Mouse (Mus musculus): ENCODE results near the gene Wdr54.

Wdr54 gene

DNA sequence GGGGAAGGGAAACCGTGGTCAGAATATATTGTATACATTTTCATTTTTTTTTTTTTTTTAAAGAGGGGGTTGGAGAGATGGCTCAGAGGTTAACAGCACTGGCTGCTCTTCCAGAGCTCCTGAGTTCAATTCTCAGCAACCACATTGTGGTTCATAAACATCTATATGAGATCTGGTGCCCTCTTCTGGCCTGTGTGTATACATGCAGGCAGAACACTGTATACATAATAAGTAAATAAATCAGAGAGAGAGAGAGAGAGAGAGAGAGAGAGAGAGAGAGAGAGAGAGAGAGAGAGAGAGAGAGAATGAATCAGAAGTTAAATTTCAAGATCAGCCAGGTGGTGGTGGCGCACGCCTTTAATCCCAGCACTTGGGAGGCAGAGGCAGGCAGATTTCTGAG lies 3.3 kb upstream of the Wdr54 start:
- peak; percentile 72 for DNase-seq (ENCODE audit: low read depth, low spot score)

DNA sequence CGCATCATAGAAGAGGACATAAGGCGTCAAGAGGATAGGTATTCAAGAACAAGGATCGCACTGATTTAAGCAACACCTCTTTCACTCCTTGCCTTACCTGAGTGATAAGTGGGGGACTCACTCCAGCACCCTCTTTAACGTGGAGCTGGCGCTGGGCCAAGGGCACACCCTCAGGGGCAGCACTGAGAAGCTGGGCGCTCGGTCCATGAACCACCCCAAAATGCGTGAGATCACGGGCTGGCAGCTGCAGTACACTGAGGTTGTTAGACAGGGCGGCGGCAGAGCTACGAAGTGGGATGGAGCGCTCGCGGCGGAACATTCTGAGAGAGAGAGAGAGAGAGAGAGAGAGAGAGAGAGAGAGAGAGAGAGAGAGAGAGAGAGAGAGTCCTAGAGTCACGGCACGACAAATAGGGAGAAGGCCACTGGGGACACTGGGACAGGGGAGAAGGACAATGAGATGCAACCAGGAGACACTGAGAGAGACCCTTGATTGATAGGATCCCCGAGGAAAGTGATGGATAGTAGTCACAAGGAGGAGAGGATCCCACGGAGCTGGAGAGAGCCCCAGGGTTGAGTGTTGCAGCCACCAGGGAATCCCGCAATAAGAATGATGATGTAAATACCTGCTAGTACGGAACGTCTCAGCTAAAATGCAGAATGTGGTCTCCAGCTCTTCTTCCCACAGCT lies 502 bp downstream of the Wdr54 start:
- DNase-seq (ENCODE audit: low read depth, low spot score), result no peak

GRCm38 (mm10) chr6:83153485-83153884 lies 2.7 kb downstream of the Wdr54 start:
- DNase-seq (ENCODE audit: low read depth, low spot score), result no peak

DNA sequence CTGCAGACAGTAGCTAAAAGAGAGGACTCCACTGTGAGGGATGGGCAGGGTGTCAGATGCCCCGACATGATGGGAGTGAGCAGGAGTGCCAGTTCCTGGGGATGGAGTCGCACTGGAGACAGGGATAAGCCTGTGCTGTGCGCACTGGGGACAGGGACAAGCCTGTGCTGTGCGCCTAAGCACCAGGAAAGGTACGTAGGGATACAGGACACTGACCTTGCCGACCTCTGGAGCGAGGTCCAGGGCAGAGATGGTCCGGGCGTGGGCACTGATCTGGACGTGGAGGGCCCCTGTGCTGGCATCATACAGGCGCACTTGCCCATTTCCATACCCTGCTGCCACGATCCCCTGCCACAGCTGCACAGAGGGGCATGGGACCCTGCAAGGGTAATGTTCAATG lies 3.2 kb downstream of the Wdr54 start:
- no peak for DNase-seq (ENCODE audit: low read depth, low spot score)

GRCm38 (mm10) chr6:83151721-83152120 lies 4.5 kb downstream of the Wdr54 start:
- DNase-seq (ENCODE audit: low read depth, low spot score), result no peak

DNA sequence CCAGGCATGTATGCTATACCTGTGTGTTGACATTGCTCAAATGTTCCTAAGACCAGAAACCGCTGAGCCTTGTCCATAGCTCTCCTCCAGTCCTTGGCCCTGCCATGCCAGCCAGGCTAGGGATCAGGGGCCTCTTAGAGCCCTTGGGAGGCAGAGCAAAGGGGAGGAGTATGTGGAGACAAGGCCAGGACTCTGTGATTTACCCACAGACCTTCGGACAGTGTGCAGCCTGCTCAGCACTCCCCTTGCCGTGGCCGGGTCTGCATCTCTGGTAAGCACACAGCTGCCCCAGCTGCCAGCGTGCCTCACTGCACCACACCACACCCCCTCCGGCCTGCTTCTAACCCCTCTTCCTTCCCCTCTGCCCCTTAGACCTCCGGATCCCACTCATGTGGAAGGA lies 8.9 kb downstream of the Wdr54 start:
- DNase-seq (ENCODE audit: low read depth, low spot score), result no peak

GRCm38 (mm10) chr6:83145805-83146204 lies 10.4 kb downstream of the Wdr54 start:
- DNase-seq (ENCODE audit: low read depth, low spot score), result no peak

DNA sequence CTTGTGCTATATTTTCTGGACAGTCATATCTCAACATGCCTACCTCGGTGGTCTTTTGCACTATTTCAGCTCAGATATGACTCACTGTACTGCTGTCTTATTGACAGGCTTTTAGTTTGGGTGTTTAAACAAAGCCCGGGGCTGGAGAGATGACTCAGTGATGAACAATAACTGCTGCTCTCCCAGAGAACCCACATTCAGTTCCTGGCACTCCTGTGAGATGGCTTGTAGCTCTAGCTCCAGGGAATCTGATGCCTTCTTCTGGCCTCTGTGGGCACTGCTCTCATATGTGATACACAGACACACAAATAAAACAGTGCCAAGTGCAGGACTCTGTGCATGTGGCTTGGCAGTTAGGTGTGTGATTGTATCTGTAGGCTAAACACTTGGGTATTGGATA lies 11.0 kb downstream of the Wdr54 start:
- no peak for DNase-seq (ENCODE audit: low read depth, low spot score)

GRCm38 (mm10) chr6:83142886-83143285 lies 13.3 kb downstream of the Wdr54 start:
- no peak for DNase-seq (ENCODE audit: low read depth, low spot score)

DNA sequence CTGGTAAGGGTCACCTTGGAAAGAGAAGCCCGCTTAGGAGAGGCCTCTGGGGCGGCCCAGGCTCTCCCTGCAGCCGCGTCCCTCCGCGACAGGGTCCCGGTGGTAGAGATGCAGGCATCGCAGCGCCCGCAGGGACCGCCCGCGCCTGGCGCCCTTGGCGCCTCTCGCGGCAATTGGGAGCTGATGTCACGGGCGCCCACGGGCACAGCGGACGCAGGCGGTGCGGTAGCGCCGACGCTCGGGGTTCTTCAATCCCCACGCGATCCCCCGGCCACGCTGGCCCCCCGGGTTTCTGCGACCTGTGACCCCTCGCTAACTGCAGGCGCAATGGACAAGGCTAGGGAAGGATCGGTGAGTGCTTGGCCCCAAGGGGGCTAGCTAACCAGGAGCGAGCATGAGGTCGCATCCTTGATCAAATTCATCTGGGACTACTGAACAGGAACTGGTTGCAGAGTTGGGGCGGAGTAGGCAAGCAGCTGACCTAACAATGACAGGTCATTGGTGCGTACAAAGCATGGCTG lies 13.9 kb downstream of the Wdr54 start:
- no peak for DNase-seq (ENCODE audit: low read depth, low spot score)

DNA sequence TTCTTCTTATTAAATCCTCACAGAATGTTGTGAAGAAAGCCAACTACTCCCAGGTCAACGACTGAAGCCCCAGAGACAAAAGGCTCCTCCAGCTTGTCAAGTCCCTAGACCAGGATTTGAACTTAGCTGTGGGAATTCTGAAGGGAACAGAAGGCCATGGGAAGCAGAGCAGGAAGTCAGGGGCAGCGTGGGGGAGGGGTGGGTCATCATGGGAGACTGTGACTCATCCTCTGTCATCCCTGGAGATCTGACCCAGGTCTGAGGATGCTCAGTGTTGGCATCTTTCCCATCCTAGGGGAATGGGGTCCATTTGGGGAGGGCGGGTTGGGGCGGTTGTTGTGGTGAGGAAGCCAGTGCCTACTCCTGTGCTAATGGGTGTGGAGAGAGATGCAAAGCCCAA lies 14.6 kb downstream of the Wdr54 start:
- no peak for DNase-seq (ENCODE audit: low read depth, low spot score)

GRCm38 (mm10) chr6:83140044-83140443 lies 16.2 kb downstream of the Wdr54 start:
- no peak for DNase-seq (ENCODE audit: low read depth, low spot score)

DNA sequence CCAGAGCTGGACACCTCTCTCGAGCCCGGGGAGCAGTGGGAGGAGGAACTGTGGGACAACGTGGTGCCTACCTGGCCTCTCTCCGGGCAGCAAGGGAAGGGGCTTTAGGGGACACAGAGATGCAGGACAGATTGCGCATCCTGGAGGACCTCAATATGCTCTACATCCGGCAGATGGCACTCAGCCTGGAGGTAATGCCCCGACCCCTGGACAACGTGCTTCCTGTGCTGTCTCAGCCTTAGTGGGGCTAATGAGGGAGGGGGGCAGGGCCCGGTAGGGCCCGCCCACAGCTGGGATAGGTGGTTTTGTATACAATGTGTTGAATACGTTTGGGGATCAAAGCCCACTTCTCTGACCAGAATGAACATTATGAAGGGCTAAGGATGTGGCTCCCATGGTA lies 18.1 kb downstream of the Wdr54 start:
- DNase-seq (ENCODE audit: low read depth, low spot score), result peak; percentile 76

DNA sequence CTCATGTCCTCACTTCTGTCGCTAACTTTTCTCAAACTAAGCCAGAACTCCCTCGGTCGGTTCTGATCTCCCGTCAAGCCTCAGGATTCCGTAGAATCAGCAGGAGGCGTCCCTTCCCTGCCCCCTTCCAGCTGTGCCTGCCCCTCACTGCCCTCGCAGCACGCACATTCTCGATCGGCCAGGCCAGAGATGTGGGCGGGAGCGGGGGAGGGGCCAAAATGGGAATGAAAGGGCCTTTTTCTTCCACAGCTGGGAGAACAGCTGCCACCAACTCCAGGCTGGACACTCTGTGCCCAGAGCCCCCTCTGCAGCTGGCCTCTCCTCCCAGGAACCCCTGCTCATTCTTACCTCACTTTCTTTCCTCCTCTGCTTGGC lies 18.6 kb downstream of the Wdr54 start:
- peak; percentile 93 for DNase-seq (ENCODE audit: low read depth, low spot score)

- DNase-seq (ENCODE audit: low read depth, low spot score), result peak; percentile 91
Measured at GRCm38 (mm10) chr6:83136881-83137575, 19.2 kb downstream of the Wdr54 start.

DNA sequence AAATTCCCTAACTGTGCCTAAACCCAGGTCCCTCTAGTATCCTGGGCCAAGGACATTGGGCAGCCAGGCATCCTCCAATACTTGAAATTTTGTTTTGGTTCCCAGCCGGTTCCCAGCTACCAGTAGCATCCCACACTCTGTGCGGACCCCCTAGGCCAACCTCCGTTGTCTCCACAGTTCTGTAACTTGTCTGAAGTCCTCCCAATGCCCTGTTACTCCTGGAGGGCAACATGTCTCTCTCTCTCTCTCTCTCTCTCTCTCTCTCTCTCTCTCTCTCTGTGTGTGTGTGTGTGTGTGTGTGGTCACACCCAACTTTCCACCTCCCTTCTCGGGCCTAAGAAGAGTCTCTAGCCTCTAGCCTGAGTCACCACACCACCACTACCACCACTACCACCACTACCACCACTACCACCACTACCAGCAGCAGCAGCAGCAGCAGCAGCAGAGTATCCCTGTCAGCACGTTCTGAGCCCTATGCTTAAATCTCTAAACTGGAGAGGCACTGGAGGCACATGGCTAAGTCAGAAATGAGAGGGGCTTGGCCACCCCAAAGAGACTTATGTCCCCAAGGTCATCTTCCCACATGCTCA lies 19.8 kb downstream of the Wdr54 start:
- DNase-seq (ENCODE audit: low read depth, low spot score), result no peak

DNA sequence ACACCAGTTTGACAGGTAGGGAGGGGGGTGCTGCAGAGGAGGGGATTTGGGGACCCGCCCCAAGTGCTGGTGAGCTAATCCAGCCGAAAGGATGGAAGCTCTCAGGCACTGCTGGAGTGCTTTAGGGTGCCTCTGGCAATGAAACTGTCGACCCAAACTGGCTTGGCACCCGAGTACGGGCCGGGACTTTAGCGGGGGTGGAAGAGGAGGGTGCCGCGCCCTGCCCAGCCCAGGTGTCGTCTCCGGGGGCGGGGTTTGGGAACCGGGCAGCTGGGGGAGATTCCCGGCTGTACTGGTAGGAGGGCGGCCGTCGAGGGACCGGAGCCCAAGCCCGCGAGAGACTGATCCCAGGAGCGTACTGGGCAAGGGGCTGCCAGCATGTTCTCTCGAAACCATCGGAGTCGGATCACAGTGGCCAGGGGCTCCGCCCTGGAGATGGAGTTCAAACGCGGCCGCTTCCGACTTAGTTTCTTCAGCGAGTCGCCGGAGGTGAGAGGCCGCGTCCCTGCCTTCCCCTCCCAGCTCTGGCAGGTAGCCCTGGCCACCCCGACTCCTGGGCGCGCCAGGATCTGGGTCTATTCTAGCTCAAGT lies 20.5 kb downstream of the Wdr54 start:
- no peak for DNase-seq (ENCODE audit: low read depth, low spot score)

DNA sequence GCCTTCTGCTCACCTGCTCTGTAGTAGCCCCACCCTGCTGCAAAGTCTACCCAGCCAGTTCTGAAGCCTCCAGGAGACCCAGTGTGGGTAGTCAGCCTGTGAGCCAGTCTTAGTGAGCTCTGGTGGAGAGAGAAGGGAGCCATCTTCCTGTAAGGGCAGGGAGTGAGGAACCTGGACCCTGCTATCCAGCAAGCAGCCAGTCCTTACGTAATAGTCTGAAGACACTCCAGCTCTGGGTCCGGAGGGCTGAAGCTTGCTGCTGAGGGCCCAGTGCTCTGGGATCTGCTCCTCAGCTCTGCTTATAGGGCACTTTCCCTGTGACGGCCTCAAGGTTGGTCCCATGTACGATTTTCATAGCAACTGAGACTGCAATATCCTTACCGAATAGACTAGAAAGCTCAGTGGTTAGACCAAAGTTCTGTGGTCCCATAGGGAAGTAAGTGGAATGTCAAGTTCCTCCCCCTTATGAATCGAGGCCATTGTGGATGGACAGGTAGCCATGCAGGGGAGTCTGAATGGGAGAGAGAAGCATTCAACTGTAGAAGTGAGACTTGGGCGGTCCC lies 21.2 kb downstream of the Wdr54 start, which contains the start of gene Rtkn:
Rtkn (plus strand) TSS at position 513 of the 563 bp plus-strand sequence.
- no peak for DNase-seq (ENCODE audit: low read depth, low spot score)

DNA sequence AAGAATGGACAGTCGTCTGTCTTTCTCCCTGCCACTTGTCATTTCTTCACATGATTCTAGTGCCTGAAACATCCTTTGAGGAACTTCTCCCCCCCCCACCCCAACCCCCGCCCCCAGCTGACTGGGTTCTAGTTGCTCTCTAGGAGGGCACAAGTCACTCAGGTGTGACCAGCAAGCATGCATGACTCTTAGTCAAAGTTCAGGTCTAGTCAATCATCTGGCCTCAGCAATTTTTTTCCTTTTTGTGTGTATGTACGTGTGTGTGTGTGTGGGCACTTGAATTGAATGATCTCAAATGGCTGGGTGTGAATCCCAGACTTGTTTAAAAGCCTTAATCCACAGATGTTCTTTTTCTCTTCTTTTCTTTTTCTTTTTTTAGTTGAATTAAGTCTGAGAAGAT lies 22.0 kb downstream of the Wdr54 start:
- DNase-seq (ENCODE audit: low read depth, low spot score), result no peak

- no peak for DNase-seq (ENCODE audit: low read depth, low spot score)
Measured at GRCm38 (mm10) chr6:83132176-83132919, 23.8 kb downstream of the Wdr54 start.

- no peak for DNase-seq (ENCODE audit: low read depth, low spot score)
Measured at GRCm38 (mm10) chr6:83131469-83132034, 24.6 kb downstream of the Wdr54 start.
